Mouse (Mus musculus) heart, embryonic 14.5 days (tissue): ENCODE results near the gene Med15. TPM values are rescaled to one million over a fixed set of nuclear protein-coding genes. Genes with fewer than 3 reads are reported as not detected.

Source experiments
- ATAC-seq: fragments of 200-750 bp; cut with Nextera tagmentation; 2 replicates; pipeline ENCODE4 v1.8.0; 2017; ENCODE audit warnings: low read depth, moderate TSS enrichment; ENCODE audit not compliant: insufficient number of reproducible peaks, insufficient read depth, low FRiP score
- H3K27ac ChIP-seq, 2 experiments: fragments of 200-500 bp in 1 of 2; fragments of 300-500 bp in 1 of 2; sonication (generic) in 1 of 2; replicated peaks in 1 of 2; 2 replicates each; pipeline ENCODE4 v1.5.1; 2012 to 2014; ENCODE audit warnings: low read depth in 2 of 2, low read length in 2 of 2, control low read depth in 1 of 2, mild to moderate bottlenecking in 1 of 2, mixed read lengths in 1 of 2; ENCODE audit not compliant: control insufficient read depth in 1 of 2, insufficient read depth in 1 of 2
- H3K27me3 ChIP-seq: fragments of 300-500 bp; sonication (generic); 2 replicates; pipeline ENCODE4 v1.6.1; 2014; ENCODE audit warnings: mild to moderate bottlenecking, low read length, control low read depth; ENCODE audit not compliant: control insufficient read depth, insufficient read depth
- H3K36me3 ChIP-seq: fragments of 300-500 bp; sonication (generic); 2 replicates; pipeline ENCODE4 v1.6.1; 2014; ENCODE audit warnings: mild to moderate bottlenecking, control low read depth, low read length, mixed read lengths; ENCODE audit not compliant: control insufficient read depth, insufficient read depth
- H3K4me1 ChIP-seq, 2 experiments: fragments of 200-500 bp in 1 of 2; fragments of 300-500 bp in 1 of 2; sonication (generic) in 1 of 2; 2 replicates each; pipeline ENCODE4 v1.6.1; 2012 to 2014; ENCODE audit warnings: low read length in 2 of 2, control low read depth in 1 of 2, mixed read lengths in 1 of 2; ENCODE audit not compliant: control insufficient read depth in 2 of 2, insufficient read depth in 2 of 2
- H3K4me2 ChIP-seq: fragments of 300-500 bp; sonication (generic); 2 replicates; pipeline ENCODE4 v1.6.1; 2014; ENCODE audit warnings: mild to moderate bottlenecking, low read length
- H3K4me3 ChIP-seq, 2 experiments: fragments of 200-500 bp in 1 of 2; fragments of 300-500 bp in 1 of 2; sonication (generic) in 1 of 2; 2 replicates each; pipeline ENCODE4 v1.5.1; 2012 to 2014; ENCODE audit warnings: low read length in 2 of 2, mild to moderate bottlenecking in 2 of 2, control low read depth in 1 of 2, low read depth in 1 of 2, moderate library complexity in 1 of 2; ENCODE audit not compliant: control insufficient read depth in 1 of 2, insufficient read depth in 1 of 2
- H3K9ac ChIP-seq: fragments of 300-500 bp; sonication (generic); 2 replicates; pipeline ENCODE4 v1.6.1; 2014; ENCODE audit warnings: mild to moderate bottlenecking, low read length
- H3K9me3 ChIP-seq: fragments of 300-500 bp; sonication (generic); 2 replicates; pipeline ENCODE4 v1.6.1; 2016; ENCODE audit warnings: low read length, control low read depth; ENCODE audit not compliant: control insufficient read depth
- WGBS: fragments of 180-500 bp; shearing (Covaris S2); extraction: QIAGEN DNeasy Blood & Tissue Kit; methylation state at CpG from one replicate; pipeline ENCODE4 v1.1.7; 2014; 5-methylcytosine and 5-hydroxymethylcytosine counted together
- polyA plus RNA-seq: library from polyadenylated mRNA; unstranded; fragments of >200 nt; fragmentation: Nextera tagmentation; extraction: Ambion mirVana; gene quantifications from 2 replicates; pipeline ENCODE4 v1.2.1, GENCODE M21; 2014

The Med15 gene
- 26.8 and 31.6 TPM in 2 replicates for polyA plus RNA-seq

- WGBS: 13% methylated on average over 3 of the region's 3 CpGs
- Histone ChIP-seq H3K9ac (no peak within 1 kb of the TSS), H3K27ac (no peak within 1 kb of the TSS), H3K4me3 (no peak within 1 kb of the TSS), H3K4me2 (no peak within 1 kb of the TSS), H3K4me1 (0 out of 4 replicates have a peak, but pooled peaks cover 0 to 2% of the 10 kb centered on the region in 2 experiments), H3K27me3 (peaks cover 6% of the 10 kb centered on the region), H3K9me3 (no peaks in the 10 kb centered on the region), H3K36me3 (no peaks in the 10 kb centered on the region)
- no peak for ATAC-seq
Measured at GRCm38 (mm10) chr16:17732841-17733340, at the start of gene Med15. Gene Med15, minus strand, starts transcription at chr16:17732891.

- no peak overlapping the region for H3K9ac ChIP-seq
- 78% methylated on average over 1 of the region's 1 CpGs for WGBS
- no peak overlapping the region for H3K4me2 ChIP-seq
- no peaks in the 10 kb centered on the region for H3K27me3 ChIP-seq
- H3K27ac ChIP-seq: no peak overlapping the region
- no peak for ATAC-seq
- H3K4me1 ChIP-seq: 0 out of 4 replicates have a peak, but pooled peaks cover 0 to 5% of the 10 kb centered on the region in 2 experiments
- no peak overlapping the region for H3K4me3 ChIP-seq
- no peaks in the 10 kb centered on the region for H3K9me3 ChIP-seq
- peaks cover 69% of the 10 kb centered on the region for H3K36me3 ChIP-seq
Measured at GRCm38 (mm10) chr16:17779692-17780091, 47.0 kb upstream of the Med15 start.

GRCm38 (mm10) chr16:17778223-17778622, 45.5 kb upstream of the Med15 start:
- no peak overlapping the region for H3K4me3 ChIP-seq
- no peaks in the 10 kb centered on the region for H3K9me3 ChIP-seq
- 0 out of 4 replicates have a peak, but pooled peaks cover 0 to 5% of the 10 kb centered on the region in 2 experiments for H3K4me1 ChIP-seq
- peaks cover 66% of the 10 kb centered on the region for H3K36me3 ChIP-seq
- H3K27me3 ChIP-seq: no peaks in the 10 kb centered on the region
- no peak overlapping the region for H3K9ac ChIP-seq
- ATAC-seq: no peak
- WGBS: 74% methylated on average over 4 of the region's 4 CpGs
- no peak overlapping the region for H3K4me2 ChIP-seq
- H3K27ac ChIP-seq: no peak overlapping the region

- Histone ChIP-seq H3K4me1 (0 out of 4 replicates have a peak, but pooled peaks cover 0 to 5% of the 10 kb centered on the region in 2 experiments), H3K4me2 (no peak overlapping the region), H3K27me3 (no peaks in the 10 kb centered on the region), H3K9ac (no peak overlapping the region), H3K36me3 (peaks cover 74% of the 10 kb centered on the region), H3K9me3 (no peaks in the 10 kb centered on the region), H3K27ac (no peak overlapping the region), H3K4me3 (no peak overlapping the region)
- 69% methylated on average over 11 of the region's 11 CpGs for WGBS
- no peak for ATAC-seq
Measured at GRCm38 (mm10) chr16:17776828-17777227, 44.1 kb upstream of the Med15 start.

- Histone ChIP-seq H3K27me3 (no peaks in the 10 kb centered on the region), H3K27ac (peak overlapping the region in 1 of 2 experiments; percentile 19; a peak in 1 of 4 replicates), H3K4me3 (no peak overlapping the region), H3K4me2 (no peak overlapping the region), H3K9ac (no peak overlapping the region), H3K4me1 (peaks cover 2 to 12% of the 10 kb centered on the region in 2 experiments; a peak in 2 of 4 replicates), H3K9me3 (no peaks in the 10 kb centered on the region), H3K36me3 (peaks cover 68% of the 10 kb centered on the region)
- ATAC-seq: no peak
- WGBS: 65% methylated on average over 4 of the region's 4 CpGs
Measured at GRCm38 (mm10) chr16:17771117-17771865, 38.6 kb upstream of the Med15 start.

- H3K27me3 ChIP-seq: no peaks in the 10 kb centered on the region
- H3K9me3 ChIP-seq: no peaks in the 10 kb centered on the region
- 0 out of 2 replicates have a peak, but pooled peaks have one; percentile 21 for ATAC-seq
- no peak overlapping the region for H3K4me2 ChIP-seq
- H3K27ac ChIP-seq: peak overlapping the region; percentile 2 to 50; a peak in 3 of 4 replicates
- 36% methylated on average over 7 of the region's 7 CpGs for WGBS
- no peak overlapping the region for H3K4me3 ChIP-seq
- peaks cover 2 to 14% of the 10 kb centered on the region in 2 experiments; a peak in 2 of 4 replicates for H3K4me1 ChIP-seq
- no peak overlapping the region for H3K9ac ChIP-seq
- peaks cover 70% of the 10 kb centered on the region for H3K36me3 ChIP-seq
Measured at GRCm38 (mm10) chr16:17768834-17769233, 36.1 kb upstream of the Med15 start.

- H3K9ac ChIP-seq: no peak overlapping the region
- peaks cover 47% of the 10 kb centered on the region for H3K36me3 ChIP-seq
Measured at GRCm38 (mm10) chr16:17764108-17764511, 31.4 kb upstream of the Med15 start.

More at GRCm38 (mm10) chr16:17764108-17764511, 31.4 kb upstream of the Med15 start:
- Histone ChIP-seq H3K9me3 (no peaks in the 10 kb centered on the region), H3K27ac (no peak overlapping the region), H3K4me2 (no peak overlapping the region), H3K4me3 (no peak overlapping the region), H3K27me3 (no peaks in the 10 kb centered on the region), H3K4me1 (peaks cover 2 to 22% of the 10 kb centered on the region in 2 experiments; a peak in 3 of 4 replicates)
- ATAC-seq: no peak
- 69% methylated on average over 4 of the region's 4 CpGs for WGBS
